Mouse (Mus musculus) lung, embryonic 14.5 days (tissue): Measurements from ENCODE around the gene Abhd14a. TPM values are rescaled to one million over a fixed set of nuclear protein-coding genes. Genes with fewer than 3 reads are reported as not detected.
A peak's percentile ranks its signal among the peaks of the same experiment; 100 is the strongest.

ENCODE experiments used
- ATAC-seq: fragments of 200-750 bp; cut with Nextera tagmentation; 2 replicates; pipeline ENCODE4 v1.8.0; 2017; ENCODE audit warnings: mild to moderate bottlenecking, moderate TSS enrichment, moderate library complexity; ENCODE audit not compliant: insufficient read depth
- DNase-seq: peaks from one replicate; pipeline ENCODE4 v3.0.0-alpha.2; 2015
- H3K27ac ChIP-seq: fragments of 300-500 bp; sonication (generic); 2 replicates; pipeline ENCODE4 v1.5.1; 2014; ENCODE audit warnings: low read depth, mild to moderate bottlenecking, moderate library complexity
- H3K27me3 ChIP-seq: fragments of 300-500 bp; sonication (generic); 2 replicates; pipeline ENCODE4 v1.6.1; 2014; ENCODE audit warnings: low read length, control low read depth; ENCODE audit not compliant: insufficient read depth
- H3K36me3 ChIP-seq: fragments of 300-500 bp; sonication (generic); 2 replicates; pipeline ENCODE4 v1.6.1; 2014; ENCODE audit warnings: control low read depth; ENCODE audit not compliant: insufficient read depth
- H3K4me1 ChIP-seq: fragments of 300-500 bp; sonication (generic); 2 replicates; pipeline ENCODE4 v1.6.1; 2014; ENCODE audit warnings: antibody characterized with exemption, control low read depth; ENCODE audit not compliant: insufficient read depth
- H3K4me2 ChIP-seq: fragments of 300-500 bp; sonication (generic); 2 replicates; pipeline ENCODE4 v1.6.1; 2014; ENCODE audit warnings: mild to moderate bottlenecking
- H3K4me3 ChIP-seq: fragments of 300-500 bp; sonication (generic); 2 replicates; pipeline ENCODE4 v1.5.1; 2014; ENCODE audit warnings: low read depth, low read length
- H3K9ac ChIP-seq: fragments of 300-500 bp; sonication (generic); 2 replicates; pipeline ENCODE4 v1.6.1; 2014
- H3K9me3 ChIP-seq: fragments of 300-500 bp; sonication (generic); 2 replicates; pipeline ENCODE4 v1.6.1; 2016; ENCODE audit warnings: low read depth, low read length, control low read depth
- CTCF ChIP-seq: IDR thresholded peaks from 2 replicates; pipeline ENCODE4 v1.5.1; 2016; ENCODE audit warnings: antibody characterized with exemption, low read depth
- WGBS: fragments of 180-500 bp; shearing (Covaris S2); extraction: QIAGEN DNeasy Blood & Tissue Kit; methylation state at CpG from one replicate; pipeline ENCODE4 v1.1.7; 2014; 5-methylcytosine and 5-hydroxymethylcytosine counted together
- polyA plus RNA-seq: library from polyadenylated mRNA; unstranded; fragments of >200 nt; fragmentation: Nextera tagmentation; extraction: Ambion mirVana; gene quantifications from 2 replicates; pipeline ENCODE4 v1.2.1, GENCODE M21; 2014

Abhd14a gene
- polyA plus RNA-seq, 1 experiment from 2014 or later: 48.4 TPM

DNA sequence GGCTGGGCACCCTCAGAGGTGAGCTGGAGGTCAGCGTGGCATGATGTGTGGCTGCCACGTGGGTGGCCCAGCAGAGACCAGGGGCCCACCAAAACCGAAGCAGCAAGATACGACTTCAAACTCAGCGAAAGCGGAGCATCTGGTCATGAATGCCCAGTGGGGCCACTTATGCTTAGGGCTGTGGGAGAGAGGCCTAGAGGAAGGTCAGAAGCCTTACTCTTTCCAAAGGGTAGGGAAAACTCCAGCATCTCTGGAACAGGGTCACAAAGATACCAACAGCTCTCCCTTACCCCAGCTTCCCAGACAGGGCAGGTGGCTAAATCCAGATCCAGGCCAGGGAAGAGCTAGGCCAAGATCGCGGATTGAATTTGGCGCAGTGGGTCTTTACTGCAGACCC lies 9.7 kb upstream of the Abhd14a start:
- WGBS: 40% methylated on average over 9 of the region's 9 CpGs

DNA sequence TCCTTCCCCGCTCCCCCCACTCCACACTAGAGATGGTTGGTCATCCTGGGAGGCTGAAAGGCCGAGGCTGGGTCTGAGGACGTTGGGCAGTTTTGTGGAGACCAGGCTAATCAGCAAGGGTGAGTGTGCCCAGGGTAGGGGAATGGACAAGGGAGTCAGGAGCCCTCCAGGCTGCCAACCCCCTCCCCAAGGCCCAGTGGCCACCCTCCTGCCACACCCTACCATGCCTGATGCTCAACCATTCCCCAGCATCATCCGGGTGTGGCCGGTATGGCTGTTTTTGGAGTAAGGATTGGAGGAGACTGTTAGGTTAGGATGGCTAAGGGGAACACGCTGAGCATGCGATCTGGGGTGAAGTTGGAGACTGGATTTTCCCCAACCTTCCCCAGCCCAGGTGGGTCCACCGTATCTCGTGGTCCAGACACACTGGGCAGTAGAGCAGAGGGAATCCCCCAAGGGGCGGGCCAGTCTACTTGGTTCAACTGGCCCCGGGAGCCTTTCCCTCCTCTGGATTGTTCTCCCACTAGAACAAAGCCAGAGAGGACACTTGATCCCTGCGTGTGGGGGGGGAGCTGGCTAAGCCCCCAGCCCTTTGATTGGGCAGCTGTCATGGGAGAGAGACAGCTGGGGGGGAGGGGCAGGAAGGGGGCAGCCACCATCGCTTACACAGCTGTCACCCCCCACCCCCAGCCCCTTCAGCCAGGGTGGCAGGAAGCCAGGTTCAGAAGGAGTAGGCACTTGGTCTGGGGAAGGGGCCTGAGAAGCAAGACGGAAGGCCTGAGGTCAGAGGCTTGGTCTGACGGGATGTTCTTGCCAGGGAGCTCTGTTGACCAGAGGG lies 9.1 kb upstream of the Abhd14a start:
- peak overlapping the region; percentile 73 for H3K9ac ChIP-seq
- WGBS: 23% methylated on average over 15 of the region's 15 CpGs
- DNase-seq: peak; percentile 74
- TF ChIP-seq CTCF: no peak
- peak; percentile 22; the same call in 1 of the 2 replicates for ATAC-seq
- peak overlapping the region; percentile 69 for H3K4me3 ChIP-seq
- peaks cover 33% of the 10 kb centered on the region for H3K4me1 ChIP-seq
- H3K9me3 ChIP-seq: no peaks in the 10 kb centered on the region
- H3K27me3 ChIP-seq: no peaks in the 10 kb centered on the region
- H3K36me3 ChIP-seq: peaks cover 24% of the 10 kb centered on the region; the same call in 1 of the 2 replicates
- peak overlapping the region; percentile 91 for H3K27ac ChIP-seq
- H3K4me2 ChIP-seq: peak overlapping the region; percentile 97

More for the DNA sequence above, 9.7 kb upstream of the Abhd14a start:
- Histone ChIP-seq H3K9me3 (no peaks in the 10 kb centered on the region), H3K9ac (peak overlapping the region; percentile 33), H3K4me1 (peaks cover 32% of the 10 kb centered on the region), H3K27me3 (no peaks in the 10 kb centered on the region), H3K27ac (peak overlapping the region; percentile 91), H3K36me3 (peaks cover 30% of the 10 kb centered on the region), H3K4me2 (peak overlapping the region; percentile 97), H3K4me3 (peak overlapping the region; percentile 3; the same call in 1 of the 2 replicates)
- DNase-seq (no peak), ATAC-seq (no peak)
- no peak for TF ChIP-seq CTCF

DNA sequence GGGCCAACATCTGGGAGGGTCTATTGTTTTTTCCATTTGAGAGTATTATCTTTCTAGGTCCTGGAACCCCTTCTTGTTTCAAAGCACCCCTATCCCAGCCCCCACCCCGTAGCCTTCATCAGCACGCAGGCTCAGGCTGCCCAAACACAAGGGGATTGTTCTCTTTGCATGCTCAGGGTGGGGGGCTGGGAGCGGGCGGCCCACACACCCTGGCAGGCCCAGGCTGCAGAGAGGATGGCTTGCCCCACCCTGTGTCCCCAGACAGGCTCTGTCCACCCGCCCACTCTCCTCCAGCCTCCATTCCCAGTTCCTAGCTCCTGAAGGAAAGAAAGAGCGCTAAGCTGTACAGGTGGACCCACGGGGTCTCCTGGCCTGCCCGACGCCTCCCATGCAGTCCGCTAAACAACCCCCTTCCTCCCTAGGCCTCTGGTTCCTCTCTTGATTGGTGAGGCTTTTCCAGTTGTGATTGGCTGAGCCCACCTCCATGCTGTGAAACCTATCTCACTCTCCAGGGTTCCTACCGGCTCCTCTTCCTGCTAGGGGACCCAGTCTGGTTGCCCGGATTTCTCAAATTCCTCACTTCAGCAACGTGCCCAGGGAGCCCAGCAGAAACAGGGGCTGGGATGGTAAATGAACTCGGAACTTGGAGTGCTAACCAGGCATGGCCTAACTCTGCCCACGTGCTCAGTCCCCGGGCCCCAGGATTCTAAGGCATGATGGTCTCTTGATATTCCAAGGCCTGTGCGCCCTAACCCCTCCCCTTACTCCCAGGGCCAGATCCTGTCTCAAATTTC lies 7.6 kb upstream of the Abhd14a start:
- 1% methylated on average over 17 of the region's 17 CpGs for WGBS

DNA sequence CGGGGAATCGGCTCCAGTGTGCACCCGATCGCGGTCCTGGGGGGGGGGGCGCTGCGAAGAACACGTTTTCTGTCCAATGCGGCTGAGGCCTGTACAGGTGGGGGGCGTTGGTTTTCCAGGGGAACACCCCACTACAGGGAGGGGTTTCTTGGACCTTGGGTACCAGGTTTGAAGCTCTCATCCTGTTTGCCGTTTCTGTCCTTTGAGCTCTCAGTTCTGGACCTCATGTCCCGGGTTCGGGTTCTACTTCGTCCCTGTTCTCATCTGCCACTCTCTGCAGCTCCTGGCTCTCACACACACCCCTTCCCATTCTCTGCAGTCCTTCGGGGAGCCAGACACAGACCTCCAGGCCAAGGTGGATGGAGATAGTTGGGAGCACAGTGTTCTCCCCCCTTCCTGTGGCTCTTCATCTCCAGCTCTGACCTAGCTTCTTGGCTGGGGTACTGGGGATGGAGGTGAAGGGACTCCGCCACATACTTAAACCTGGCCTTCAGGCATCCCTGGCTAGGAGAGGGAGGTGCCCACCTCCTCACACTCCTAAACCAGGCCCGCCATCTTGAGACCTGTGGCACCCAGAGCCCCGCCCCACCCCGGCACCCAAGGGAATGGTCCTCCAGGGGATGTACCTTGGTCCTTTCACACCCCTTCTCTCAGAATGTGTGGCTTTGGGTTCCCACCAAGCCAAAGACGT lies 6.7 kb upstream of the Abhd14a start:
- Histone ChIP-seq H3K9ac (peak overlapping the region; percentile 73), H3K9me3 (no peaks in the 10 kb centered on the region), H3K4me3 (peak overlapping the region; percentile 69), H3K27me3 (no peaks in the 10 kb centered on the region), H3K4me1 (peaks cover 50% of the 10 kb centered on the region), H3K4me2 (peak overlapping the region; percentile 97), H3K36me3 (peaks cover 6% of the 10 kb centered on the region; the same call in 1 of the 2 replicates), H3K27ac (peak overlapping the region; percentile 91)
- no peak for TF ChIP-seq CTCF
- no peak for DNase-seq
- under 1% methylated on average over 20 of the region's 20 CpGs for WGBS
- ATAC-seq: peak; percentile 4

More for the DNA sequence above, 7.6 kb upstream of the Abhd14a start:
- Histone ChIP-seq H3K9me3 (no peaks in the 10 kb centered on the region), H3K27ac (peak overlapping the region; percentile 91), H3K4me2 (peak overlapping the region; percentile 97), H3K27me3 (no peaks in the 10 kb centered on the region), H3K4me3 (peak overlapping the region; percentile 69), H3K4me1 (peaks cover 47% of the 10 kb centered on the region), H3K36me3 (peaks cover 10% of the 10 kb centered on the region; the same call in 1 of the 2 replicates), H3K9ac (peak overlapping the region; percentile 73)
- ATAC-seq: peak; percentile 15; the same call in 1 of the 2 replicates
- no peak for TF ChIP-seq CTCF
- peak; percentile 66 for DNase-seq

DNA sequence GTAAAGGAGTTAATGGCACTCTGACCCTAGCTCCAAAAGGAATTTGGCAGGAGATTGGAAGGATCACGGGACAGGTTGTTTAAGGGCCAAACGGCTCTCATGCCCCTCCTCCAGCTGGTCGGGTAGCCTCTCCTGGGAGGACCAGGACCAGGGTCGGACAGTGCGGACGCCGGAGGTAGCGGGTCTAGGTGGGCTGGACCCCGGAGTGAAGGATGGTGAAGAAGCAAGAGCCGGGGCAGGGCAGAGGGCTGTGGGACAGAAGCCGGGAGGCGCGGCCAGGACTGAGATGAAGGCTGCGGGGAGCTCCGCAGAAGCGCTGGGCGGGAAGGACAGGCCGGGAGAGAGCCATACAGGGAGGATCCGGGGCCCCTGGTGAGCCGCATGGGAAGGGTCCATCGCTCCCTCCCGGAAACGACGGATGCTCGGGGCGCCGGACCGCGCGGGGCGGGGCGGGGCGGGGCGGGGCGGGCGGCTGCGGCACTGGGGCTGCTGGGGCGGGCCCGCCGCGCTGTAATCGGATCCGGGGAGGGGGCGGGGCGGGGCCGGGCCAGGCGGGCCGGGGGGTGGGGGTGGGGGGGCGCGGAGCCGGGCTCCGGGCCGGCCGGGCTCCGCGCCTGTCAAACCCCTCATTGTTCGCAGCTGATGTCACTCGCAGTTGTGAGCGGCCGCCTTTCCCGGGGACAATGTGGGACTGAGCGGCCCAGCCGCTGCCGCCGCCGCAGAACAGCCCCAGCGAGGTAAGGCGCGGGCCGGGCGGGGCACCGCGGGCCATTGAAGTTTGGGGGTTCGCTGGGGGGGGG lies 6.0 kb upstream of the Abhd14a start, which contains the start of gene Pcbp4:
Gene Pcbp4 (plus strand): TSS at position 21 of the 800 bp plus-strand sequence.
- peak within 1 kb of the TSS; percentile 92 for H3K27ac ChIP-seq
- H3K9me3 ChIP-seq: no peaks in the 10 kb centered on the region

DNA sequence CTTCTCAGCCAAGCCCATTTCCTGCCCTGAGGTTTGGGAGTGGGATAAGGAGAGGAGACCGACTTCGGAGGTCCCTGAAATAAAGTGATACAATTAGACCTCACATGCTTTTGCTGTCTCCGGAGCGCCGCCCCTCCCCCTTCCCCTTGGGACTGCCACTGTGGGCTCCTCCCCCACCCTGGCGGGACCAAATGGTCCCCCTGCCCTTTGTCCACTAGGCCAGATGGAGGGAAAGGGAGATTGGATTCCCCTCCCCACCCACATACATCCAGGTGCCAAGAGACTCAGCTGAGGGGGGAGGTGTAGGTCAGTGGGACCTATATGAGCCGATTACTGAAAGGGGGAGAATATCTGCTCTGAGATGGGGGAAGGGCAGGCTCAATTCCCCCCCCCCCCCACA lies 5.3 kb upstream of the Abhd14a start:
- no peak for TF ChIP-seq CTCF
- Histone ChIP-seq H3K9ac (peak overlapping the region; percentile 73), H3K27me3 (no peaks in the 10 kb centered on the region), H3K4me3 (peak overlapping the region; percentile 69), H3K36me3 (no peaks in the 10 kb centered on the region), H3K4me2 (peak overlapping the region; percentile 97), H3K9me3 (no peaks in the 10 kb centered on the region), H3K4me1 (peaks cover 55% of the 10 kb centered on the region), H3K27ac (peak overlapping the region; percentile 92)
- DNase-seq (no peak), ATAC-seq (no peak)
- WGBS: 0% methylated on average over 7 of the region's 7 CpGs

More for the DNA sequence above, 6.0 kb upstream of the Abhd14a start, which contains the start of gene Pcbp4:
- WGBS: under 1% methylated on average over 57 of the region's 74 CpGs
- peak within 1 kb of the TSS; percentile 69 for H3K4me3 ChIP-seq
- no peak for TF ChIP-seq CTCF
- no peaks in the 10 kb centered on the region for H3K36me3 ChIP-seq
- peak within 1 kb of the TSS; percentile 97 for H3K4me2 ChIP-seq
- ATAC-seq (peak; percentile 65), DNase-seq (peak; percentile 84)
- no peaks in the 10 kb centered on the region for H3K27me3 ChIP-seq
- H3K9ac ChIP-seq: peak within 1 kb of the TSS; percentile 73
- H3K4me1 ChIP-seq: peaks cover 50% of the 10 kb centered on the region
